Mouse (Mus musculus): ENCODE data around the gene 1700025G04Rik.

DNA sequence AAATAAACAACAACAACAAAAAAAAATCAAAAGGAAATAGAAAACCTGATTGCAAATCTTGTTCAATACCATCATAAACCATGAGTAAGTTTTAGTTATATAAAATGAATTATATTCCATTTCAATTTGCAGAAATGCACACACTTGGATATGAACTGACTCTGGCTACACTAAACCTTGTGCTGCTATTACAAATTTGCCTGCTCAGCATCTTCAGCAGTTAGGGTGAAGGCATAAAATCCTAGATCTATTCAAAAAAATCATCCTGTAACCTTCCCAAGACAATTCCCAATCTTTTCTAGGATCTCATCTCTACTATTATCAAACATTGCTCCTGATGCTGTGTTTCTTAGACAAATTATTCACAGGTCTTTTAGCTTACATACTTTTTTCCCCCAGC lies 22.0 kb downstream of the 1700025G04Rik start:
- no peak for TF ChIP-seq CTCF (IDR thresholded peaks at IDR 0.05)
- no peak for TF ChIP-seq EP300 (IDR thresholded peaks at IDR 0.05)

Measured in lung, postnatal 0 days (tissue).